Mouse (Mus musculus): Measurements from ENCODE around the gene Nxpe4.

DNA sequence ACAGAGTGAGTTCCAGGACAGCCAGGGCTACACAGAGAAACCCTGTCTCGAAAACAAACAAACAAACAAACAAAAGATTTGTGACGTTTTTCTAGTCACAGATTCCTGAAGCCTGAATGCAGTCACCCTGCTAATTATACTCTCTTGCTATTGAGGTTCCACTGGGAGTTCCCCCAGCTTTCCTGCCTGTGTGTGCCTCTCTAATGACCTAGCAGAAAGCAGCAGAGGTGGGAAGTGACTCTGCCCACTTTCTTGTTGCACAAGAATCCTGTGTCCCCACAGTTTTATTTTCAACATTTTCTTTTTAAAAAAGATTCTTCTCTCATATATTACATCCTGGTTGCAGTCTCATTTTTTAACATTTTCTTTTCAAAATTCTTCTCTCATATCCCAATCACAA, 132.9 kb downstream of the Nxpe4 start:
- TF ChIP-seq CTCF (IDR thresholded peaks at IDR 0.05 in 2 of 3, conservative IDR thresholded peaks at IDR 0.05 in 1 of 3; ENCODE audit: control insufficient read depth in 1 of 3, insufficient read depth in 1 of 3, low read depth in 2 of 3, low read length in 3 of 3, poor library complexity in 1 of 3, severe bottlenecking in 1 of 3) (no peak), MXI1 (IDR thresholded peaks at IDR 0.05; ENCODE audit: low read depth, low read length) (no peak), POLR2AphosphoS2 (IDR thresholded peaks at IDR 0.05; ENCODE audit: low read length) (no peak), ZNF384 (IDR thresholded peaks at IDR 0.05; ENCODE audit: low read depth, low read length) (no peak), POLR2A (IDR thresholded peaks at IDR 0.05; ENCODE audit: control insufficient read depth in 1 of 2, insufficient read depth in 1 of 2, low read depth in 1 of 2, low read length in 2 of 2, poor library complexity in 1 of 2) (no peak), RAD21 (IDR thresholded peaks at IDR 0.05; ENCODE audit: low read depth, low read length) (no peak), SIN3A (IDR thresholded peaks at IDR 0.05; ENCODE audit: low read length) (no peak), MAFK (IDR thresholded peaks at IDR 0.05; ENCODE audit: borderline replicate concordance, low read depth, low read length) (no peak), JUND (IDR thresholded peaks at IDR 0.05; ENCODE audit: low read depth, low read length) (no peak), GATA1 (IDR thresholded peaks at IDR 0.05; ENCODE audit: low read depth, low read length) (no peak), ZC3H11A (IDR thresholded peaks at IDR 0.05; ENCODE audit: low read depth, low read length) (no peak)
